Mouse (Mus musculus): ENCODE results near the gene Adh4. TPM values are rescaled to one million over a fixed set of nuclear protein-coding genes. Genes with fewer than 3 reads are reported as not detected.
A peak's percentile ranks its signal among the peaks of the same experiment; 100 is the strongest.

Gene Adh4
- polyA plus RNA-seq, 1 experiment from 2014 or later: not detected

DNA sequence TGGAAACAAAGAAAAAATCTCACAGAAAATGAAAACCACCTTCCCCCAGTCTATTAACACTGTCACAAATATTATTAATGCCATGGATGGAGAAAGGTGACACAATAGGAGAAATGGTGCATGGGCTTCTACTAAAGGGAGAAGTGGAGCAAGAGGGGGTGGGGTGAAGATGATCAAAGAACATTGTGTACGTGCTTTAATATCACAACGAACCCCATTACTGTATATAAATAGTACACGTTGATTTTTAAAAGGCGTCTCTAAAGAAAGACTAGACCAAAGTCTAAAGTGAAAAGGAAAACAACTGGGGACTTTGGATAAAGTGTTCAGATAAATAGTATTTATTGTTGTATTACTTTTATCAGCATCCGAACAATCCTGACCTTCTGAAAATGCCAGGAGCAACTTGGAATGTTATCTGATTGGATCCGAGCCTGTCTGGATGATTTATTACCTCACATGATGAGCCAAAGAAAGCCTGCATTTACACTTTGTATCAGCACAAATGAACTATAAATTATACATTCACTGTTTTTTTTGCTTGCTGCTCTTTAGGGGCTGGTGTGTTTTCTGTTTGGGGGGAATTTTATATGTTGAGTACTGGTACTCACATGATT, 15.2 kb downstream of the Adh4 start:
- Histone ChIP-seq H3K4me3 (ENCODE audit: low read depth, low read length) (no peak overlapping the region), H3K36me3 (ENCODE audit: control insufficient read depth, insufficient read depth, low read length) (no peaks in the 10 kb centered on the region), H3K27ac (ENCODE audit: low read depth, low read length) (no peak overlapping the region), H3K27me3 (replicated peaks; ENCODE audit: control insufficient read depth, insufficient read depth, low read length) (no peaks in the 10 kb centered on the region), H3K4me2 (no peak overlapping the region), H3K4me1 (replicated peaks; ENCODE audit: control insufficient read depth, insufficient read depth, low read length) (no peaks in the 10 kb centered on the region), H3K9ac (ENCODE audit: low read depth, low read length) (no peak overlapping the region), H3K9me3 (ENCODE audit: control insufficient read depth, low read length) (no peaks in the 10 kb centered on the region)
- ATAC-seq (replicated peaks; ENCODE audit: low FRiP score) (no peak), DNase-seq (ENCODE audit: low spot score) (no peak)
- WGBS: 79% methylated on average over 6 of the region's 6 CpGs

DNA sequence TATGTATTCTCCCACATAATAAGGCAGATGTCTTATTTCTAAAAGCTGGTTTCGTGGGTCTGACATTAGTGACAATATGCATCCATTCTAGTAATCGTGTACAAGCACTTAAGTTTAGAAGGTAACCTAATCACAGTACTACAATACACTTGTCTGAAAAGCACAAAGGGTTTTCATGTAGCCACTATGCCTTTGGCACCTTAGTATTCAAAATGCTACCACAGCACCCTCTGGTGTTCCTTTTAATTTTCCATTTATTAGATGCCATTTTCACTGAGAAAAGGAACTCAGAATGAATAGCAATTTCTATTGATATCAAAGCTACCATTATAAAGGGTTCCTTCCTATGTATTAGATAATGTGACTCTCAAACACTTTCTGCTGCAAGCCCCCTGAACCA, 16.6 kb downstream of the Adh4 start:
- ATAC-seq (replicated peaks; ENCODE audit: low FRiP score): no peak
- WGBS: 72% methylated on average over 2 of the region's 2 CpGs
- H3K4me1 ChIP-seq (replicated peaks; ENCODE audit: control insufficient read depth, insufficient read depth, low read length): no peaks in the 10 kb centered on the region
- H3K36me3 ChIP-seq (ENCODE audit: control insufficient read depth, insufficient read depth, low read length): no peaks in the 10 kb centered on the region
- no peaks in the 10 kb centered on the region for H3K27me3 ChIP-seq (replicated peaks; ENCODE audit: control insufficient read depth, insufficient read depth, low read length)
- H3K27ac ChIP-seq (ENCODE audit: low read depth, low read length): no peak overlapping the region
- no peak overlapping the region for H3K4me2 ChIP-seq
- DNase-seq (ENCODE audit: low spot score): no peak
- H3K9ac ChIP-seq (ENCODE audit: low read depth, low read length): no peak overlapping the region
- H3K4me3 ChIP-seq (ENCODE audit: low read depth, low read length): no peak overlapping the region
- 0 out of 2 replicates have a peak, but pooled peaks cover 2% of the 10 kb centered on the region for H3K9me3 ChIP-seq (ENCODE audit: control insufficient read depth, low read length)

DNA sequence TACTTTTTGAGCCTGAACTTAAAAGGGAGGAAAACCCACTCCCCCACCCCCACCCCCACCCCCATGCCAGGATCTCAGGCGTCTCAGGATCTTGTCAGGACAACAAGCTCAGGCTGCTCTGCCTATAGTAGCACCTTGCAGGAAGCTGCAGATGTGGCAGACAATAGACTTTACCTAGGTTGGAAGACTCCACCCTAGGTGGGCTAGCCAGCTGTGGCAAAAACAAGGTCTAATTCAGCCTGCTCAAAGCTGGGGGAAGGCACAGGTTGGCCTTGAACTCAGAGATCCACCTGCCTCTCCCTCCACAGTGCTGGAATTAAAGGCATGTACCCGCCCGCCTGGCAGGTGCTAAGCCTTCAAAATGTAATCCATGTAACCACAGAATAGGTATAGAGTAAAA, 23.4 kb downstream of the Adh4 start:
- 77% methylated on average over 3 of the region's 3 CpGs for WGBS
- H3K4me3 ChIP-seq (ENCODE audit: low read depth, low read length): no peak overlapping the region
- H3K27ac ChIP-seq (ENCODE audit: low read depth, low read length): no peak overlapping the region
- no peak overlapping the region for H3K9ac ChIP-seq (ENCODE audit: low read depth, low read length)
- no peaks in the 10 kb centered on the region for H3K4me1 ChIP-seq (replicated peaks; ENCODE audit: control insufficient read depth, insufficient read depth, low read length)
- no peak for ATAC-seq (replicated peaks; ENCODE audit: low FRiP score)
- no peaks in the 10 kb centered on the region for H3K36me3 ChIP-seq (ENCODE audit: control insufficient read depth, insufficient read depth, low read length)
- H3K9me3 ChIP-seq (ENCODE audit: control insufficient read depth, low read length): 0 out of 2 replicates have a peak, but pooled peaks cover 2% of the 10 kb centered on the region
- H3K27me3 ChIP-seq (replicated peaks; ENCODE audit: control insufficient read depth, insufficient read depth, low read length): no peaks in the 10 kb centered on the region
- no peak overlapping the region for H3K4me2 ChIP-seq
- DNase-seq (ENCODE audit: low spot score): no peak

DNA sequence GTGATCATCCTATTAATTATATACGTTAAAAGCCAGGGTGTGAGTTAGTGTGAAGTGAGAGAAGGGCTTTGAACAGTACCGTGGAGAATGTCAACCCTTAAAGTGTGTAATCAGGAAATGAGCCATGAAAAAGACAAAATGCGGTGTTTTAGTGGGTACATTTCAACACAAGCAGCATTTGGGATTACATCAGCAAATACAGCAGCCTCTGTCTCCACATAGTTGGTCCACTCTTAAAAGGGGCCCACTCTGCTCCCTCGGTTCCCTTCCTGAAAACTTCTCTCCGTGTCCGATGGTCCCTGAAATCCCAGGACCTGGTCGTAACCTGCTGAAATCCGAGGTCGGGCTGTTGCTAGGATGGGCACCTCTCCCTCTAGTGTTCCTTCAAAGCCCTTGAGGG, 26.9 kb downstream of the Adh4 start:
- peaks cover 6% of the 10 kb centered on the region; the same call in 1 of the 2 replicates for H3K4me1 ChIP-seq (replicated peaks; ENCODE audit: control insufficient read depth, insufficient read depth, low read length)
- H3K9ac ChIP-seq (ENCODE audit: low read depth, low read length): peak overlapping the region; percentile 90
- peak overlapping the region; percentile 94 for H3K4me2 ChIP-seq
- 4% methylated on average over 9 of the region's 9 CpGs for WGBS
- no peaks in the 10 kb centered on the region for H3K27me3 ChIP-seq (replicated peaks; ENCODE audit: control insufficient read depth, insufficient read depth, low read length)
- ATAC-seq (replicated peaks; ENCODE audit: low FRiP score) (no peak), DNase-seq (ENCODE audit: low spot score) (no peak)
- peak overlapping the region; percentile 86 for H3K4me3 ChIP-seq (ENCODE audit: low read depth, low read length)
- H3K36me3 ChIP-seq (ENCODE audit: control insufficient read depth, insufficient read depth, low read length): peaks cover 5% of the 10 kb centered on the region; the same call in 1 of the 2 replicates
- H3K27ac ChIP-seq (ENCODE audit: low read depth, low read length): peak overlapping the region; percentile 67
- no peaks in the 10 kb centered on the region for H3K9me3 ChIP-seq (ENCODE audit: control insufficient read depth, low read length)

DNA sequence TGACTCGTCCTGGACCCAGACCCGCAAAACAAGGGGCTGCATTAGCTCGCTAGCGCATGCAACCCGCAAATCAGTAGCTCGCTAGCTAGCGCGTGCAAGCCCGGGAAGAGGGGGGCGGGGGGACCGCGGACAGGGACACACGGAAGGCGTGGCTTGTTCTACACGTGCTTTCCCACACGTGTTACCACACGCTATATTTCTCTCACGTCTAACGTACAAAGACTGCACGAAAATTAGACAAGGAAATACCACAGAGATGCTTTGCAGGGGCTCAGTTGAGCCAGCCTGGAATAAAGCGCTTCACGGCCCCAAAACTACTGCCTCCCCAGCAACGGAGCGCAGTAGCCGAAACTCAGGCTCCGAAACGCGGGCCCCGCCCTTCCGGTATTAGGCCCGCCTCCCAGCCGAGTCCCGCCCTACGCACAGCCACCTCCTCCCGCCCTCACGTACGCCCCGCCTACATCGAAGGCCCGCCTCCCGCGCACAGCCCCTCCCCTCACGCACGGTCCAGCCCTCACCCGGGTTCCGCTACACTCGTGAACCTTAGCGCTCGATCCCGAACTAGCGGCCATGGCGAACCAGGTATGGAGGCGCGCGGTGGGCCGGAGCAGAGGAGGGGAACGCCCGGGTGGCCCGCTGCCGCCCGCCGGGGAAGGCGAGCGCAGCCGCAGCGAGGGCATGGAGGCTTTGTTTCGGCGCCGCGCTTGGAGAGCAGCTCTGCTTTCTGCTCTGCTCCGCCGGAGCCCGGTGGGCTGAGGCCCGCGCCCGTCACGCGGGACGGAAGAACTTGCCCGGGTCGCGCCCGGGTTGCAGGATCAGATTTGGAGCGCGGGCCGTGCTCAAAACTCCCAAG, 27.6 kb downstream of the Adh4 start, which contains the start of gene Adh5:
Gene Adh5 (plus strand): TSS at position 482 of the 853 bp plus-strand sequence.
- peaks cover 5% of the 10 kb centered on the region; the same call in 1 of the 2 replicates for H3K36me3 ChIP-seq (ENCODE audit: control insufficient read depth, insufficient read depth, low read length)
- H3K4me2 ChIP-seq: peak within 1 kb of the TSS; percentile 94
- ATAC-seq (replicated peaks; ENCODE audit: low FRiP score) (peak; percentile 99), DNase-seq (ENCODE audit: low spot score) (peak; percentile 96)
- WGBS: under 1% methylated on average over 86 of the region's 86 CpGs
- no peaks in the 10 kb centered on the region for H3K27me3 ChIP-seq (replicated peaks; ENCODE audit: control insufficient read depth, insufficient read depth, low read length)
- H3K9me3 ChIP-seq (ENCODE audit: control insufficient read depth, low read length): no peaks in the 10 kb centered on the region
- H3K4me3 ChIP-seq (ENCODE audit: low read depth, low read length): peak within 1 kb of the TSS; percentile 86
- peak within 1 kb of the TSS; percentile 90 for H3K9ac ChIP-seq (ENCODE audit: low read depth, low read length)
- peaks cover 6% of the 10 kb centered on the region; the same call in 1 of the 2 replicates for H3K4me1 ChIP-seq (replicated peaks; ENCODE audit: control insufficient read depth, insufficient read depth, low read length)
- H3K27ac ChIP-seq (ENCODE audit: low read depth, low read length): peak within 1 kb of the TSS; percentile 67

DNA sequence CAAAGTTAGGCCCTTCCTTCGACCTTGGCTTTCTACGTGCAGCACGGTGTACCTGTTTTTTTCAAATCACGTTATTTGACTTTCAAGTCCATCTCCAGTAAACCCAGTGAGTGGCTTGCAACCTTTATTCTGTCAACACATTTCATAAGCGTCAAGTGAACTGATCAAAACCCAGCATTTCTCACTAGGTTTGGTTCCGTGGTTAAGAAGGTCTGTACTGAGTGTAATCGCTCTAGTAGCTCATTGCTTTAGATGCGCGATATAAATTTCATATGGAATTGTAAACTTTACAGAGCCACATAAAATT, 28.2 kb downstream of the Adh4 start:
- ATAC-seq (replicated peaks; ENCODE audit: low FRiP score) (no peak), DNase-seq (ENCODE audit: low spot score) (no peak)
- Histone ChIP-seq H3K4me1 (replicated peaks; ENCODE audit: control insufficient read depth, insufficient read depth, low read length) (peaks cover 6% of the 10 kb centered on the region; the same call in 1 of the 2 replicates), H3K4me3 (ENCODE audit: low read depth, low read length) (peak overlapping the region; percentile 86), H3K36me3 (ENCODE audit: control insufficient read depth, insufficient read depth, low read length) (peaks cover 5% of the 10 kb centered on the region; the same call in 1 of the 2 replicates), H3K4me2 (peak overlapping the region; percentile 82), H3K27me3 (replicated peaks; ENCODE audit: control insufficient read depth, insufficient read depth, low read length) (no peaks in the 10 kb centered on the region), H3K27ac (ENCODE audit: low read depth, low read length) (peak overlapping the region; percentile 67), H3K9me3 (ENCODE audit: control insufficient read depth, low read length) (no peaks in the 10 kb centered on the region), H3K9ac (ENCODE audit: low read depth, low read length) (peak overlapping the region; percentile 90)
- 5% methylated on average over 9 of the region's 9 CpGs for WGBS

DNA sequence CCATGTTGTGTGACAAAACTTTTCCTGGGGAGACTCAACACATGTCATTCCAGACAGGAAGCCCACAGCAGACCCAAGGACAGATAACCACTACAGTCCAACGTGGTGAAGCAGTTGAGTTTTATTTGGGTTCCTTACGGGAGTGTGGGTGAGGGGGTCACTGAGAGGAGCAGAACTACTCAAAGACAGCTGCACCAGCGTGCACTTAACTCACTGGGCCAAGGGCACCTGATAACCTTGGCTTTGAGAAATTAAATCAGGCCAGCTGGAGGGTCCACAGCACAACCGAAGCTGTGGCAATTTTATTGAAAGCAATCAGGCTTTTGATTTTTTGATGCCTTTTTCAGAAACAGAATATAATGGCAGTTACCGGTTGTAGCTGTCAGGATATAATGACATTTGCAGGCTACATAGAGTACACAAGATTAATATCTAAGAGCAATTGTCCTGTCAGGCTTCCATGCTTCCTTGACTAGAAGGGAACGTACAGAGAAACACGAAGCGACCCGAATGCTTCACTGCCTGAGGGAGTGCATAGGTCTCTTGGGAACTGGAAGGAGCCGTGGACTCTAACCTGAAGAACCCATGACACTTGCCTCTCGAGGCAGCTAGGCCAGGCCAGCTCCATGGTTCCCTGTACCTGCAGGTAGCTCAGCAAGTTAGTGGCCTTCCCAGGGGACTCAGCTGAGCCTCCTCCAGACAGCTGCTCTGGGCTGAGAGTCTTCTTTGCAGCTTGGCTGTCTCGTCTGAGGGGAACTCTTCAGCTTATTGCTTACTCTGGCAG, 33.0 kb downstream of the Adh4 start:
- Histone ChIP-seq H3K4me2 (no peak overlapping the region), H3K9ac (ENCODE audit: low read depth, low read length) (no peak overlapping the region), H3K4me3 (ENCODE audit: low read depth, low read length) (no peak overlapping the region), H3K36me3 (ENCODE audit: control insufficient read depth, insufficient read depth, low read length) (peaks cover 28% of the 10 kb centered on the region), H3K4me1 (replicated peaks; ENCODE audit: control insufficient read depth, insufficient read depth, low read length) (peaks cover 6% of the 10 kb centered on the region; the same call in 1 of the 2 replicates), H3K27me3 (replicated peaks; ENCODE audit: control insufficient read depth, insufficient read depth, low read length) (no peaks in the 10 kb centered on the region), H3K9me3 (ENCODE audit: control insufficient read depth, low read length) (no peaks in the 10 kb centered on the region), H3K27ac (ENCODE audit: low read depth, low read length) (no peak overlapping the region)
- 71% methylated on average over 12 of the region's 12 CpGs for WGBS
- DNase-seq (ENCODE audit: low spot score) (no peak), ATAC-seq (replicated peaks; ENCODE audit: low FRiP score) (no peak)

DNA sequence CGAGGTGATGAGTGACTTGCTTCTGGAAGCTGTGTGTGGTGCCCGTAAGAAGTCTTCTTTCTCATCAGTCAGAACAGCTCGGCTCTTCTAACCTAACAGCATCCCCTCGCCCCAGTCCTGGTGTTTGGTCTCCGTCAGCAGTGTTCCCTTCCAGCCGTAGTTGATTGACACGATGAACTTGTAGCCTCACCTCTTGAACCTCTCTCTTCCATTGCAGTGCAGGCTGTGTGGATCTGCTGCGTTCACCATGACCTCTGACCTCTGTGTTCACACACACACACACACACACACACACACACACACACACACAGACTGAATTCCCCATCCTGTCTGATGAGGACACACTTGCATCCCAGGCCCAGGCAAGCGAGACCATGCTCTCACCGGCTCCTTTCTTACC, 36.9 kb downstream of the Adh4 start:
- Histone ChIP-seq H3K36me3 (ENCODE audit: control insufficient read depth, insufficient read depth, low read length) (peaks cover 40% of the 10 kb centered on the region), H3K9me3 (ENCODE audit: control insufficient read depth, low read length) (no peaks in the 10 kb centered on the region), H3K9ac (ENCODE audit: low read depth, low read length) (no peak overlapping the region), H3K27me3 (replicated peaks; ENCODE audit: control insufficient read depth, insufficient read depth, low read length) (no peaks in the 10 kb centered on the region), H3K4me2 (no peak overlapping the region), H3K4me1 (replicated peaks; ENCODE audit: control insufficient read depth, insufficient read depth, low read length) (no peaks in the 10 kb centered on the region), H3K4me3 (ENCODE audit: low read depth, low read length) (no peak overlapping the region), H3K27ac (ENCODE audit: low read depth, low read length) (no peak overlapping the region)
- DNase-seq (ENCODE audit: low spot score): no peak
- no peak for ATAC-seq (replicated peaks; ENCODE audit: low FRiP score)
- WGBS: 81% methylated on average over 10 of the region's 10 CpGs
